Mouse (Mus musculus): Measurements from ENCODE around the gene Znrf3.

DNA sequence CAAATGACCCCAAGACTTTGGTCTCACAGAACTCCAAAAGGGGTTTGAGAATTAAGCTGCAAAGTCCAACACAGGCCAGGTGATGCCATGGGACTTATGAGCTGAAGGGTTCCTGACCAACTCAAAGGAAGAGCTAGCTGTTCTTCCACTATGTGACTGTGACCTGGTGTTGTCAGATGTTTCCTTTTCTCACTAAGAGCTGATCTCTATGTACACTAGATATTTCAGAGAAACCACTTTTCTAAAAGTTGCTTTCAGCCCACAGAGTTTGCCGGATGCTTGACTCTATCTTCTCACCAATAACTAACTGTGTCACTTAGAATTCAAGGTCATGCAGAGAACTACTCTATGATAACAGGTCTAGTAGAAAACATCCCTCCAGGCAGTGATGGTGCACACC, 9.2 kb downstream of the Znrf3 start:
- TF ChIP-seq POLR2A (IDR thresholded peaks at IDR 0.05; ENCODE audit: control insufficient read depth, low read depth, low read length) (no peak), CTCF (IDR thresholded peaks at IDR 0.05; ENCODE audit: control insufficient read depth, insufficient read depth, insufficient replicate concordance, low read depth, low read length) (no peak)
